Mouse (Mus musculus) left cerebral cortex, postnatal 4 days (tissue): ENCODE results near the gene Npm3. TPM values are rescaled to one million over a fixed set of nuclear protein-coding genes. Genes with fewer than 3 reads are reported as not detected.

Experiments
- DNase-seq: peaks from one replicate; pipeline ENCODE4 v3.0.0-alpha.2; 2022
- intact Hi-C: fragments of 180-260 bp; cut with DNase I; formaldehyde crosslinking; loops from one replicate; pipeline ENCODE4 v1.15.1; 2025
- total RNA-seq, 2 experiments: library from RNA; stranded (reverse); gene quantifications; 2 replicates each; pipeline ENCODE4 v1.2.3; 2021

The Npm3 gene
- total RNA-seq, 2 experiments from 2014 or later = 26.3 to 31.6 TPM

- no peak for DNase-seq
- intact Hi-C loops = no loop called here
These were observed 9.3 kb upstream of the Npm3 start for GRCm38 (mm10) chr19:45758671-45759070.

- DNase-seq = no peak
- intact Hi-C loops = no loop called here
These were observed 4.2 kb upstream of the Npm3 start for GRCm38 (mm10) chr19:45753551-45753950.

- DNase-seq = no peak
- intact Hi-C loops = no loop called here
These were observed 2.5 kb upstream of the Npm3 start for GRCm38 (mm10) chr19:45751881-45752280.

- intact Hi-C loops = loop anchor here (5.0 kb wide), 2 partner anchors 171 to 526 kb away; no protein-coding TSS in a partner anchor
- no peak for DNase-seq
These were observed 624 bp downstream of the Npm3 start for GRCm38 (mm10) chr19:45748691-45749242.

DNA sequence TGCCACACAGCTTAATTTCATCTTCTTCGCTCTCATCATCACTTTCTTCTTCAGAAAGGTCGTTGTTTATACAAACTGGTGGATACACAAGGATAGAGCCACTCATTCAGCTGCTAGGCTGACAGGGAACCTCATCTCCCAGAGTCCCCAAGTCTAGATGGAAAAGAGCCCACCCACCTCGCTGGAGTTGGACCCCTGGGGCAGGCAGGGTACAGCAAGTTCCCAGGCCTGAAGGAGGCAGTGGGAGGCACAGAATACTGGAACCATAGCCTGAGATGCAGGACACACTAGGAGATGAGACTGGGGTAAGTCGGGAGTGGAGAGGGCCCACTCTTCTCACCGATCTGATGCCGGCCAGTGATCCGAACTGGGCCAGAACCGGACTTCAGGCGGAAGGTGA is 1.2 kb downstream of the Npm3 start:
- intact Hi-C loops = loop anchor here (5.0 kb wide), 2 partner anchors 171 to 526 kb away; no protein-coding TSS in a partner anchor
- no peak for DNase-seq

DNA sequence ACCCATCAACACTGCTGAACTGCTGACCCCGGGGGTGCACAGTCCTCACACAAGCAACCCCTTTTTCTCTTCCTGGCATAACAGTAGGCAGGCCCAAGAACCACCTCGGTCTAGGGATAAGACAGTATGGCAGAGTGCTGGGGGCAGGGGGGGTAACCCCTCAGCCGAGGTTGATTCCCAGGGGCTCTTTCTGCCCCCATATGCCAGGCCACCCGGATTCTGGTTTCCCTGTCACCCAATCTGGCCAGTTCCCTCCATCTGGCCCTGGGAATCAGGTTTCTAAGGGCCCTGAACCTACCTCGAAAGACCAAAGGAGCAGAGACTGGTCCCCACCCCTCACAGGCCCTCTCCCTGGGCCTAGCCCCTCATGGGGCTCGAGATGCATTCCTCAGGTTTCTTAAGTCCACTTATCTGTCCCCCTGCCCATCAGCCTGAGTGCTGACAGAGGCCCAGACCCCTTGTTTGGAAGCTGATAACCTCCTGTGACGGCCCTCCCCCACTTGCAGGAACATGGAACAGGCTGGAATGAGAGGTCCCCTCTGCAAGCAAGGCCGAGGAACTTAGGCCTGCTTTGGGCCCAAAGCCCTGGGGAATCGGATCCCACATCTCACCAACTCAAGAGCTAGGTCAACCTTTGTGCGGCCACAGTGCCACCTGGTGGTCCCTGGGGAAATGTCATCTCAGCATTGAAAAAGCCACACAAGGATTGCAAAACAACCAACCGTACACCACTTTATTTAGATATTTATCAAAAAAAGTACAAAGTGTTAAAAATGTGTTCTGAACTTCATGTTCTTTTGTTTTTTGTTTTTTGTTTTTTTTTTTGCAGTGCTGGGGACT is 2.1 kb downstream of the Npm3 start:
- intact Hi-C loops = loop anchor here (5.0 kb wide), 2 partner anchors 170 to 525 kb away; no protein-coding TSS in a partner anchor
- DNase-seq = peak; percentile 89

GRCm38 (mm10) chr19:45746153-45747020 is 3.0 kb downstream of the Npm3 start:
- intact Hi-C loops = loop anchor here (5.0 kb wide), 2 partner anchors 169 to 524 kb away; no protein-coding TSS in a partner anchor
- DNase-seq = peak; percentile 83

DNA sequence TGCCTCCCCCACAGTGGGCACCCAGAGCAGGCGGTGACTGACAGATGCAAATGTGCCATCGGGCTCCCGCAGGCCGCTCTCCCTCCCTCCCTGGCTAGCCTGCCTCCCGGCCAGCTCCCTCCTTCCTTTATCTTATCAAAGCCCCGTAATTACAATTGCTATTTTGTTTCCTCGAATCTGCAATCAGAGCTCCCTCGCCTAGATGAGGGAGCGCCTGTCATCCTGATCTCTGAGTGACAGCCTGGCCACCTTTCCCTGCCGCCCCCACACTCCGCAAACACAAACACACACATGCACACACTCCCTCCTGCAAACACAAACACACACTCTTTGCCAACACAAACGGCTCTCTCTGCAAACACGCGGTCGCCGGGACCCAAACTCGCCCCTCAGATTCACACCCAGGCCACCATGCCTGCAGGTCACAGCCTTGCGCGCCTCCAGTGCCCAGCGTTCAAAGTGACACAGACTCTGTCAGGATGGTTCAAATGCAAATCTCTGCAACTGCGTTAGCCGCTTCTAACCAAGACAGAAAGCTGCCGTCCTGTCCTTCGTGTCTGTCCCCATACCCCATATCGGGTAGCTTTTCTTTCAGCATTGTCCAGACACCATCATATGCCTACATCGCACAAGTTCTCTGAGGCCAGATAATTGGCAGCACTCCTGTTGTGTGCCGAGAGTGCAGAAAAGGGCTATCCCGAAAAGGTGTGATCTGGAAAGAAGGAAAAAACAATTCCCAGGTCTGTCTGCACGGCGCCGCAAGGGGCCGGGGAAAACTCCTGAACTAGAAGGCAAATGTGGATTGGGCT is 3.8 kb downstream of the Npm3 start:
- intact Hi-C loops = loop anchor here (5.0 kb wide), 2 partner anchors 168 to 523 kb away; no protein-coding TSS in a partner anchor
- DNase-seq = no peak

- intact Hi-C loops = no loop called here
- no peak for DNase-seq
These were observed 5.8 kb downstream of the Npm3 start for GRCm38 (mm10) chr19:45743619-45744018.

DNA sequence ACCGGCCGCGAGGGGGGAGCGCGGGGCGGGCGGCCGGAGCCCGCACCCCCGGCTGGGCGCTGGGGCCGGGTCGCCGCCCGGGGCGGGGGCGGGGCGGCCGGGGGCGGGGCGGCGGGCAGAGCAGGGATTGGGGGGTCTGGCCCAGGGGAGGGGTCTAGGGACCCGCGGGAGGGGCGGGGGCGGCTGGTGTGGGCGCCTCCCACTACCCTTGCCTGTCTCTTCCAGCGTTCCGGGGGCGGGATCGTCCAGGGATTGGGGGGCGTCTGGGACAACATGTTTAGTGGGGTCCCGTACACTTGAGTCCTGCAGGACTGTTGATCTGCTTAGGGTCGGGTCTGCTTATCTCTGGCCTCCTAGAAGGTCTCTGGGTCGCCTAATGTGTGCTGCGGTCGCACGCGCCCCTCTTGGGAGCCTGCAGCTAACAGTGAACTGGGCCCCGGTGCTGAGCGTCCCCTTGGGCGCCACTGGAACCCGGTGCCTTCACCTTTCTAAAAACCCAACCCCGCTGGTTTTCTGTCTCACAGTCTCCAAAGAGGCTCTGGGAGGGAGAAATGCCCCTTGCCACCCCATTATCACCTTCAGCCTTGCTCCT is 6.3 kb downstream of the Npm3 start:
- intact Hi-C loops = no loop called here
- DNase-seq = no peak

- intact Hi-C loops = no loop called here
- no peak for DNase-seq
These were observed 7.0 kb downstream of the Npm3 start, which contains the start of gene Fgf8 for GRCm38 (mm10) chr19:45742218-45742983. Gene Fgf8, minus strand, starts transcription at chr19:45742915.

GRCm38 (mm10) chr19:45741431-45742217 is 7.8 kb downstream of the Npm3 start:
- intact Hi-C loops = no loop called here
- no peak for DNase-seq

DNA sequence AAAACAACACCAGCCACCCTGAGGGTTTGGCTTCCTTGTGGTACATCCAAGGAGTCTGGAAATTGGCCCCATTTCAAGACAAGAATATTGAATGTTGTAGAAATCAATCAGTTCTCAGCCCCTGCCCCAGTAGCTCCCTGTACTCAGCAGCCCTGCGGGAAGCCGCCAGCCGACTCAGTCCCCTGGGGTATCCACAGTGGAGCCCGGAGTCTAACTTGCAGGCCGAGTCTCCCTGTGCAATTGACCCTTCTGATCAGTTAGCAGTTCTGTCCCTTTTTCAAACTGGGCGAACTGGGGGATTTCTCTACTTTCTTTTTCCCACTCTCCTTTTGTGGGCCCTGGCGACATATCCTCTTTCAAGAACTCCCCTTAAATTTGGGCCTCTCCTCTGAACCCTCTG is 8.6 kb downstream of the Npm3 start:
- intact Hi-C loops = no loop called here
- no peak for DNase-seq

- intact Hi-C loops = no loop called here
- DNase-seq = no peak
These were observed 9.2 kb downstream of the Npm3 start for GRCm38 (mm10) chr19:45740233-45740632.

GRCm38 (mm10) chr19:45738521-45738920 is 10.9 kb downstream of the Npm3 start:
- no peak for DNase-seq
- intact Hi-C loops = loop anchor here (5.0 kb wide), 1 partner anchor 441 kb away; no protein-coding TSS in a partner anchor

DNA sequence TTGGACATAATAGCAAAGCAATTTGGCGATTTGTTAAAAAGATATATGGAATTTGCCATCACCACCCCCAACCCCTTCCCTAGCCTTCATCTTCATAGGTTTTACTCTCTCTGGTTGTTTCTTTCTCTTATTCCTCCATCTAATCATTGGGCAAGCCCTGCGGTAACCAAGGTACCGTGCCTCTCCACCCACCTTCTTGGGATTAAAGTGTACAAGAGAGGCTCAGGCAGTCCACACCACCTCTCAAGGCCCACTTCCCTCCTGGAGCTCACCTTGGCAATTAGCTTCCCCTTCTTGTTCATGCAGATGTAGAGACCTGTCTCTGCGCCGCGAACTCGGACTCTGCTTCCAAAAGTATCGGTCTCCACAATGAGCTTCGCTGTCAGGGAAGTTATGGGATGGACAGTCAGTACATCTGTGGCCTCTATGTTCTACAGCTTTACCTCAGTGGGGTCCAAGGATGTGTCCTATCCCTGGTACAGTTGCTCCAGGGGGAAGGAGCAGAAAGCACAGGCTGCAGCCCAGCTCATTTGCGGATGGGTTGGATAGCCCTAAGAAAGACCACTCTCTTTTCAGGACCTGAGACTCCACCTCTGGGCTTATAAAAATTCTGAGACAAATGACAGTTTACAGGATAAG is 11.4 kb downstream of the Npm3 start:
- intact Hi-C loops = loop anchor here (5.0 kb wide), 1 partner anchor 441 kb away; no protein-coding TSS in a partner anchor
- DNase-seq = no peak

DNA sequence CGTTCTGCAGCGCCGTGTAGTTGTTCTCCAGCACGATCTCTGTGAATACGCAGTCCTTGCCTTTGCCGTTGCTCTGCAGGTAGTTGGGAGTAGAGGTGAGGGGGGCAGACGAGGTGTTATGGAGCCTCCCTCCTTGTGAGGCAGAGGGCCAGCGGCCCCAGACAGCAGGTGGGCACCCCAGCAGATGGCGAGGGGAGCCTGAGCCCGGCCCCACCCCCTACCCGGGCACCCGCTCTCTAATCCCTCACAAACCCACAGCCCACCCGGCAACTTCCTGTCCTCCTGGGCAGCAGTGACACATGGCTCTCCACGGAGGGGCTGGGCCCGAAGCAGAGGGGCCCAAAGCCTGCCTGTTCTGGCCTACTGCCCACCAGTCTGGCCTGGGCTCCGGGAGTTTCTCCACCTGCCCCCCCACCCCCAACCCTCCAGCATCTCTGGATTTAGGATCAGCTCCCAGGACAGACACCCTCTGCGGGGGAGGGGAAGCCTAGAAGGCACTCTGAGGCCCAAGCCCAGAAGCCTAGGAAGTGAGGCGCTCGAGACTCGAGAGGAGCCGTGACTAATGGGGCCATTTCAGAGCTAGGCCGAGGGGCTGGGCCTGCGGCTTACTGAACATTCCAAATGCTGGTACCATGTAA is 12.1 kb downstream of the Npm3 start:
- intact Hi-C loops = loop anchor here (5.0 kb wide), 1 partner anchor 440 kb away; no protein-coding TSS in a partner anchor
- peak; percentile 78 for DNase-seq
